Mouse (Mus musculus): ENCODE measurements around the gene Olfr849. TPM values are rescaled to one million over a fixed set of nuclear protein-coding genes. Genes with fewer than 3 reads are reported as not detected.

Olfr849 gene
- not detected for total RNA-seq (2021)
- polyA plus RNA-seq (2012; rRNA removed) = not detected in 2 replicates
- long read RNA-seq = 0 reads

DNA sequence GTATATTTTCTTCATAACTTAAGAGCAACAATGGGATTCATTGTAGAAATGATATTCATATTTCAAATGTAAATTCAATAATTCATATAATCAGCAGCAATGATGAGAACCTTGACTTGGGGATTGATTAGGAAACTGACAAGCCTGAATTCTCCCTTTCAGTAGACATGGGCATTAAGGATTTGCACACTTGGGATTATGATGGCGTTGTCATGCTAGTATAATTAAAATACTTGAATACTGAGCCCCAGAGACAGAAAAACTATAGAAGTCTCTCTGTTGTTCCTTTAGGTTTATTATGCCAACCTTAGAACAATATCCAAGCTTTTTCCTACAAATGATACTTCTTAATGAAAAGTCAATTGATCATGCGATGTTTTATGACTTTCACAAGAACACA, at the start of gene Olfr849:
Gene Olfr849 (plus strand): TSS at position 301 of the 400 bp plus-strand sequence.
- no peak for DNase-seq

DNA sequence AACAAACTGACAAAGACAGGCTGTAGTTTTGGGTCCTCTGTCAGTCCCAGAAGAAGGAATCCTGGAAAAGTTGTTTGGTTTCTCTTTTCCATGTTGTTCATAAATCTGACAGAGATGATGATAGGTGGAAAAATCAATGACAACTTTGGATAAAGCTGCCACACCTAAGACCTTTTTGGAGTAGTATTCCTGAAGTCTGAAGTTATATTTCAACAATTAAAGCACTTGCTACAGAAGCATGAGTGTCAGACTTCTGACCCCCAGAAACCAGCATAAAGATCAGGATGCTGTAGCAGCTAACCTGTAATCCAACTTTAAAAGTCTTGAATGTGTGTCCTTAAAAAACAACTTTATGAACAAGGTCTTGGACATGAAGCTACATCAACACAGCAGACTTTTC, 38.1 kb downstream of the Olfr849 start, which contains the start of gene Olfr850:
Gene Olfr850 (minus strand): TSS at position 101 of the 400 bp plus-strand sequence.
- no peak for DNase-seq

DNA sequence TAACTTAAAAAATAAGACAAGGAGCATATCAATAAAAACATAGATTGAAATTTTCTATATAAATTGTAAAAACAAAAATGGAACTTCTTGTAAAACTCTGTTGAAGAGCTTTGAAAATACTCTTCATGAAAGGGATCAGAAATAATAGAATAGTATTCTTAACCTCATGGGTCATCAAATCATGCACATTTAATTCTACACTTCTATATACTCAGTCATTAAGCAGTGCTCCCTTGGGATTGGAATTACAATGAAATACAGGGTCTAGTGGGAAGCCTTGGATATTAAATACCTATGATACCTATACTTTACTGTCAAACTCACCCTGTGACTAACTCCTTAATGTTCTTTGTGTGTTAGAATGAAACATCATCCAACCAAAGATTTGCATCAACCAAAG, 52.9 kb downstream of the Olfr849 start, which contains the start of gene Olfr851:
Gene Olfr851 (plus strand): TSS at position 301 of the 400 bp plus-strand sequence.
- DNase-seq = no peak

Other genes with a start within 250 kb of the Olfr849 start
- gene Olfr843, start 188.3 kb upstream of the Olfr849 start, total RNA-seq (2021) = not detected
- gene Olfr843, start 188.3 kb upstream of the Olfr849 start, polyA plus RNA-seq (2012; rRNA removed) = not detected in 2 replicates
- not detected for gene Olfr844, start 123.9 kb upstream of the Olfr849 start, total RNA-seq (2021)
- not detected in 2 replicates for gene Olfr844, start 123.9 kb upstream of the Olfr849 start, polyA plus RNA-seq (2012; rRNA removed)
- gene Olfr845, start 103.8 kb upstream of the Olfr849 start, total RNA-seq (2021) = not detected
- gene Olfr845, start 103.8 kb upstream of the Olfr849 start, polyA plus RNA-seq (2012; rRNA removed) = not detected in 2 replicates
- not detected for gene Olfr846, start 76.3 kb upstream of the Olfr849 start, total RNA-seq (2021)
- gene Olfr846, start 76.3 kb upstream of the Olfr849 start, polyA plus RNA-seq (2012; rRNA removed) = not detected in 2 replicates
- not detected for gene Olfr847, start 61.6 kb upstream of the Olfr849 start, total RNA-seq (2021)
- not detected in 2 replicates for gene Olfr847, start 61.6 kb upstream of the Olfr849 start, polyA plus RNA-seq (2012; rRNA removed)
- gene Olfr850, start 38.0 kb downstream of the Olfr849 start, total RNA-seq (2021) = not detected
- not detected in 2 replicates for gene Olfr850, start 38.0 kb downstream of the Olfr849 start, polyA plus RNA-seq (2012; rRNA removed)
- gene Olfr851, start 53.0 kb downstream of the Olfr849 start, total RNA-seq (2021) = not detected
- not detected in 2 replicates for gene Olfr851, start 53.0 kb downstream of the Olfr849 start, polyA plus RNA-seq (2012; rRNA removed)
- gene Olfr853, start 100.8 kb downstream of the Olfr849 start, total RNA-seq (2021) = not detected
- gene Olfr853, start 100.8 kb downstream of the Olfr849 start, polyA plus RNA-seq (2012; rRNA removed) = not detected in 2 replicates
- not detected for gene Olfr854, start 127.1 kb downstream of the Olfr849 start, total RNA-seq (2021)
- gene Olfr854, start 127.1 kb downstream of the Olfr849 start, polyA plus RNA-seq (2012; rRNA removed) = not detected in 2 replicates
- gene Olfr855, start 142.4 kb downstream of the Olfr849 start, total RNA-seq (2021) = not detected
- gene Olfr855, start 142.4 kb downstream of the Olfr849 start, polyA plus RNA-seq (2012; rRNA removed) = not detected in 2 replicates
- gene Zfp317, start 181.8 kb downstream of the Olfr849 start, total RNA-seq (2021) = 10 to 100 TPM; 18.2 to 25.2 TPM
- gene Zfp317, start 181.8 kb downstream of the Olfr849 start, polyA plus RNA-seq (2012; rRNA removed) = 2.0 and 2.3 TPM in 2 replicates

All from adrenal gland, adult 2 months (tissue).